8 mouse cellular contexts compared by ENCODE assay signal in genomic region chr12:82171591-82171990, GRCm38 (mm10). TPM values are rescaled to one million over a fixed set of nuclear protein-coding genes. Genes with fewer than 3 reads are reported as not detected.
DNase-seq lines count a peak whose midpoint lies in the region; ATAC-seq lines count a peak whose summit lies in the region.

No protein-coding gene starts in this region.

- no peaks in the 10 kb centered on the region for H3K27me3 ChIP-seq in heart, embryonic 12.5 days (replicated peaks)
- peaks cover 2% of the 10 kb centered on the region; the same call in 1 of the 2 replicates for H3K27me3 ChIP-seq in kidney, embryonic 16.5 days (ENCODE audit: insufficient read depth, low read length)
- H3K27me3 ChIP-seq in liver, embryonic 13.5 days = peaks cover 18% of the 10 kb centered on the region
- H3K27me3 ChIP-seq in neural tube, embryonic 13.5 days = no peaks in the 10 kb centered on the region

- no peak overlapping the region for H3K27ac ChIP-seq in heart, embryonic 12.5 days (ENCODE audit: poor library complexity, severe bottlenecking)
- H3K27ac ChIP-seq in kidney, embryonic 16.5 days (ENCODE audit: low read length) = peak overlapping the region; percentile 94
- no peak overlapping the region for H3K27ac ChIP-seq in liver, embryonic 13.5 days
- no peak overlapping the region for H3K27ac ChIP-seq in neural tube, embryonic 13.5 days (replicated peaks)

- no peaks in the 10 kb centered on the region for H3K9me3 ChIP-seq in heart, embryonic 12.5 days (replicated peaks)
- H3K9me3 ChIP-seq in kidney, embryonic 16.5 days (ENCODE audit: low read length) = no peaks in the 10 kb centered on the region
- no peaks in the 10 kb centered on the region for H3K9me3 ChIP-seq in liver, embryonic 13.5 days (replicated peaks)
- no peaks in the 10 kb centered on the region for H3K9me3 ChIP-seq in neural tube, embryonic 13.5 days

- peak overlapping the region; percentile 95 for H3K4me3 ChIP-seq in heart, embryonic 12.5 days
- peak overlapping the region; percentile 92 for H3K4me3 ChIP-seq in kidney, embryonic 16.5 days (ENCODE audit: low read length)
- no peak overlapping the region; the same call in 1 of the 2 replicates for H3K4me3 ChIP-seq in liver, embryonic 13.5 days (replicated peaks)
- H3K4me3 ChIP-seq in neural tube, embryonic 13.5 days = peak overlapping the region; percentile 86

- peak; percentile 31 for DNase-seq in ovary, postnatal 36 days (ENCODE audit: low spot score)
- no peak for DNase-seq in ovary, adult 18-20 months (ENCODE audit: low spot score)
- DNase-seq in cerebellum, postnatal 36 days = peak; percentile 53 to 55
- DNase-seq in liver, embryonic 13.5 days = no peak

- 0 out of 2 replicates have a peak, but pooled peaks cover 2% of the 10 kb centered on the region for H3K36me3 ChIP-seq in heart, embryonic 12.5 days
- no peaks in the 10 kb centered on the region for H3K36me3 ChIP-seq in kidney, embryonic 16.5 days (ENCODE audit: insufficient read depth, low read length)
- H3K36me3 ChIP-seq in liver, embryonic 13.5 days = no peaks in the 10 kb centered on the region
- no peaks in the 10 kb centered on the region for H3K36me3 ChIP-seq in neural tube, embryonic 13.5 days

- peaks cover 45% of the 10 kb centered on the region for H3K4me1 ChIP-seq in heart, embryonic 12.5 days (replicated peaks)
- H3K4me1 ChIP-seq in kidney, embryonic 16.5 days (ENCODE audit: insufficient read depth, low read length) = peaks cover 27% of the 10 kb centered on the region
- H3K4me1 ChIP-seq in liver, embryonic 13.5 days (replicated peaks) = peaks cover 60% of the 10 kb centered on the region
- H3K4me1 ChIP-seq in neural tube, embryonic 13.5 days (replicated peaks) = peaks cover 46% of the 10 kb centered on the region

- peak overlapping the region; percentile 95 for H3K9ac ChIP-seq in heart, embryonic 12.5 days
- H3K9ac ChIP-seq in kidney, embryonic 16.5 days (replicated peaks; ENCODE audit: low read length) = peak overlapping the region; percentile 93
- H3K9ac ChIP-seq in liver, embryonic 13.5 days = no peak overlapping the region
- peak overlapping the region; percentile 93 for H3K9ac ChIP-seq in neural tube, embryonic 13.5 days

- ATAC-seq in heart, embryonic 12.5 days (ENCODE audit: insufficient number of reproducible peaks, low FRiP score) = no peak
- ATAC-seq in kidney, embryonic 16.5 days (ENCODE audit: low FRiP score, low TSS enrichment) = no peak
- no peak for ATAC-seq in liver, embryonic 13.5 days (ENCODE audit: low read depth)
- ATAC-seq in neural tube, embryonic 13.5 days (ENCODE audit: low read depth) = no peak
- ATAC-seq in frontal cortex, adult (ENCODE audit: low TSS enrichment) = no peak

- WGBS in heart, embryonic 12.5 days = 20% methylated on average over 10 of the region's 10 CpGs
- 19% methylated on average over 10 of the region's 10 CpGs for WGBS in kidney, embryonic 16.5 days
- 23% methylated on average over 10 of the region's 10 CpGs for WGBS in liver, embryonic 13.5 days (ENCODE audit: insufficient replicate concordance)
- WGBS in neural tube, embryonic 13.5 days = 30% methylated on average over 10 of the region's 10 CpGs

- H3K4me2 ChIP-seq in heart, embryonic 12.5 days = peak overlapping the region; percentile 85
- H3K4me2 ChIP-seq in kidney, embryonic 16.5 days (replicated peaks; ENCODE audit: low read depth, low read length) = peak overlapping the region; percentile 75
- peak overlapping the region; percentile 90 for H3K4me2 ChIP-seq in liver, embryonic 13.5 days
- peak overlapping the region; percentile 94 for H3K4me2 ChIP-seq in neural tube, embryonic 13.5 days

RNA-seq across cellular contexts. Expression of gene Sipa1l1, which starts 2.5 kb away (rescaled TPM):
- 35.5 and 43.0 TPM in 2 replicates for polyA plus RNA-seq in heart, embryonic 12.5 days (2016; fragmentation: Nextera tagmentation; extraction: Ambion mirVana)
- polyA plus RNA-seq in kidney, embryonic 16.5 days (2015; fragmentation: Nextera tagmentation; extraction: Ambion mirVana) = 37.3 and 42.3 TPM in 2 replicates
- polyA plus RNA-seq in liver, embryonic 13.5 days (2015; fragmentation: Nextera tagmentation; extraction: Ambion mirVana) = 4.3 and 5.5 TPM in 2 replicates
- polyA plus RNA-seq in neural tube, embryonic 13.5 days (2015; fragmentation: Nextera tagmentation; extraction: Ambion mirVana) = 11.6 and 12.7 TPM in 2 replicates

Comparison
In these comparisons a context has a peak if more than half of its experiments do, and no peak if none do; other contexts are left out.
1. DNase-seq: peak in ovary, postnatal 36 days (single experiment) and cerebellum, postnatal 36 days (2 of 2); none in ovary, adult 18-20 months (single experiment) and liver, embryonic 13.5 days (single experiment).
2. Peak in every context shown above with its lines, with median percentiles within 50 percentile points of each other: H3K4me2 ChIP-seq.